Mouse (Mus musculus) cortical plate, adult 2 months (tissue): ENCODE data around the gene Pole3.

ENCODE experiments used
- CTCF ChIP-seq: fragments of 200-500 bp; IDR thresholded peaks from 2 replicates; pipeline ENCODE4 v1.5.1; 2011; ENCODE audit warnings: mild to moderate bottlenecking, control low read depth, low read length; ENCODE audit not compliant: insufficient read depth; ENCODE audit errors: extremely low read depth
- POLR2A ChIP-seq: fragments of 200-500 bp; IDR thresholded peaks from 2 replicates; pipeline ENCODE4 v1.6.1; 2011; ENCODE audit warnings: mild to moderate bottlenecking, low read length, control low read depth; ENCODE audit not compliant: insufficient read depth; ENCODE audit errors: extremely low read depth

GRCm38 (mm10) chr4:62518416-62519121, 6.3 kb downstream of the Pole3 start:
- TF ChIP-seq POLR2A (no peak), CTCF (no peak)
